Mouse (Mus musculus) intestine, embryonic 16.5 days (tissue): ENCODE measurements around the gene Cfap61. TPM values are rescaled to one million over a fixed set of nuclear protein-coding genes. Genes with fewer than 3 reads are reported as not detected.
A peak's percentile ranks its signal among the peaks of the same experiment; 100 is the strongest.

Source experiments
- ATAC-seq: fragments of 200-750 bp; cut with Nextera tagmentation; 2 replicates; pipeline ENCODE4 v1.8.0; 2017; ENCODE audit warnings: moderate TSS enrichment, moderate library complexity
- H3K27ac ChIP-seq: fragments of 300-500 bp; sonication (generic); 2 replicates; pipeline ENCODE4 v1.5.1; 2014; ENCODE audit warnings: mild to moderate bottlenecking, low read length
- H3K27me3 ChIP-seq: fragments of 300-500 bp; sonication (generic); replicated peaks from 2 replicates; pipeline ENCODE4 v1.6.1; 2014; ENCODE audit warnings: low read length, control low read depth, mixed read lengths; ENCODE audit not compliant: control insufficient read depth, insufficient read depth
- H3K36me3 ChIP-seq: fragments of 300-500 bp; sonication (generic); 2 replicates; pipeline ENCODE4 v1.6.1; 2014; ENCODE audit warnings: low read length, control low read depth; ENCODE audit not compliant: control insufficient read depth, insufficient read depth
- H3K4me1 ChIP-seq: fragments of 300-500 bp; sonication (generic); 2 replicates; pipeline ENCODE4 v1.6.1; 2014; ENCODE audit warnings: low read length, control low read depth, mixed read lengths; ENCODE audit not compliant: control insufficient read depth, insufficient read depth
- H3K4me2 ChIP-seq: fragments of 300-500 bp; sonication (generic); 2 replicates; pipeline ENCODE4 v1.6.1; 2014; ENCODE audit warnings: low read depth, low read length, control low read depth
- H3K4me3 ChIP-seq: fragments of 300-500 bp; sonication (generic); 2 replicates; pipeline ENCODE4 v1.5.1; 2014; ENCODE audit warnings: mild to moderate bottlenecking, low read length
- H3K9ac ChIP-seq: fragments of 300-500 bp; sonication (generic); 2 replicates; pipeline ENCODE4 v1.6.1; 2014; ENCODE audit warnings: low read depth, low read length
- H3K9me3 ChIP-seq: fragments of 300-500 bp; sonication (generic); 2 replicates; pipeline ENCODE4 v1.6.1; 2016; ENCODE audit warnings: low read length, control low read depth; ENCODE audit not compliant: control insufficient read depth
- WGBS: fragments of 180-500 bp; shearing (Covaris S2); extraction: QIAGEN DNeasy Blood & Tissue Kit; methylation state at CpG from one replicate; pipeline ENCODE4 v1.1.7; 2014; 5-methylcytosine and 5-hydroxymethylcytosine counted together
- polyA plus RNA-seq: library from polyadenylated mRNA; unstranded; fragments of >200 nt; fragmentation: Nextera tagmentation; extraction: Ambion mirVana; gene quantifications from 2 replicates; pipeline ENCODE4 v1.2.1, GENCODE M21; 2015

The Cfap61 gene
- polyA plus RNA-seq, 1 experiment from 2014 or later = 0.51 TPM

DNA sequence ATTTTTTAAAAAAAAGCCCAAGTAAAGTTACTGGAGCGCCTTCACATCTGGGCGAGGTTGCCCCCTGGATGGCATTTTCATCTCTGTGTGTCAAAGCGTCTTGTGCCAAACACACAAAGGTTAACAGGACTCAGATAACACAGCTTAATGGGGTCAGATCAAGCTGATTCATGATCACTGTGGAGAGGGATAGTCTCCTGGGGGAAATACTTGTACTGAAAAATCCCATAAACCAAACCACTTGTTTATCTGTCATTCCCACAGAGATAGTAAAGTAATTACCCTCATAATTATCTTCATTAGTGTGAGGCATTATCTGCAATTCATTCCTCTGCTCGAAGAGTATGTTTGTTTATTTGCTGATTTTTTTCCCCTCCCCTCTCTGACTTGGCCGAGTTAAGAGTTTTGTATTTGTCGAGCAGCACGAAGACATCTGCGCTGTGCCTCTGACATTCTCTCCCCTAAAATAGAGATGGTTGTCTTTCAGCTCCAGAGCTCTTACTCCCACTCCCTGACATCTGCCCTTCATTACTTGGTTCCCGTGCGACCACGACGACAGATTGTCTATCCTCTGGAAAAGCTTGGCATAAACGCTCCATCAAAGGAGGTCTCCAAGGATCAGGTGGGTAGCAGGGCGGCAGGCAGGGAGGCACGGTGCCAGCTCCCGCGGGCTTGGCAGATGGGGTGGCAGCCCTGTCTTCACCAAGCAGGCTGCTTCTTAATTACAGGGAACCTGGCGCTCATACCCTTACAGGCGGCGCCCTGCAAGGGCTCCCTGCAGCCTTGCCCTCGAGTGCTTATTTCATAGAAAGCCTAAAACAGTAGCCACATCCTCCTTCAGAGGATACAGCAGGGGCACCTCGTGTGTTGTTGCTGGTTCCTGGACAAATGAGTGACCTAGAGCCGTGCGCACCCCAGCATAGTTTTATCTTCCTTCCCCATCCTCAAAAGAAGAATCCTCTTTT lies 110.6 kb downstream of the Cfap61 start:
- no peaks in the 10 kb centered on the region for H3K9me3 ChIP-seq
- ATAC-seq = no peak
- H3K4me2 ChIP-seq = no peak overlapping the region

DNA sequence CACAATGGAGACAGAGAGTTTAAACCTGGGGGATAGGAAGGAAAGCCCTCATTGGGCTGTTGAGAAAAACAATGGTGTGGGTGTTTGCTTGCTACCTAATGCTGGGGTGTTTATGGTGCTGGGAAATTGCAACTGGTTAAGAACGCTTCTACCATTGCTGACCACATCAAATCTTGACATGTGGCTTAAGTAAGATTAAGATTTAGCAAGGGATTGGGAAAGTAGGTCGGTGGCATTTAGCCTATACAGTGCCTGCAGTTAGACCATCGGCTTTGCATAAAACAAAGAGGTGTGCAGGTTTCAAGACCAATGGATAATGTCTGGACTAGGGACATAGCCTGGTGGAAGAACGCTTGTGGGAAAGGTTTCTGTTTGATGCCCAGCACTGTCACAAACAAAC lies 113.1 kb downstream of the Cfap61 start:
- no peak overlapping the region for H3K27ac ChIP-seq
- no peak overlapping the region for H3K9ac ChIP-seq
- no peak overlapping the region for H3K4me2 ChIP-seq
- no peak overlapping the region for H3K4me3 ChIP-seq
- no peaks in the 10 kb centered on the region for H3K36me3 ChIP-seq
- 81% methylated on average over 4 of the region's 4 CpGs for WGBS
- no peak for ATAC-seq
- 0 out of 2 replicates have a peak, but pooled peaks cover 3% of the 10 kb centered on the region for H3K4me1 ChIP-seq
- H3K27me3 ChIP-seq = no peaks in the 10 kb centered on the region
- H3K9me3 ChIP-seq = no peaks in the 10 kb centered on the region

More for the DNA sequence above, 110.6 kb downstream of the Cfap61 start:
- 43% methylated on average over 24 of the region's 24 CpGs for WGBS
- Histone ChIP-seq H3K36me3 (no peaks in the 10 kb centered on the region), H3K9ac (no peak overlapping the region), H3K27ac (no peak overlapping the region), H3K27me3 (no peaks in the 10 kb centered on the region), H3K4me1 (0 out of 2 replicates have a peak, but pooled peaks cover 3% of the 10 kb centered on the region), H3K4me3 (no peak overlapping the region)

DNA sequence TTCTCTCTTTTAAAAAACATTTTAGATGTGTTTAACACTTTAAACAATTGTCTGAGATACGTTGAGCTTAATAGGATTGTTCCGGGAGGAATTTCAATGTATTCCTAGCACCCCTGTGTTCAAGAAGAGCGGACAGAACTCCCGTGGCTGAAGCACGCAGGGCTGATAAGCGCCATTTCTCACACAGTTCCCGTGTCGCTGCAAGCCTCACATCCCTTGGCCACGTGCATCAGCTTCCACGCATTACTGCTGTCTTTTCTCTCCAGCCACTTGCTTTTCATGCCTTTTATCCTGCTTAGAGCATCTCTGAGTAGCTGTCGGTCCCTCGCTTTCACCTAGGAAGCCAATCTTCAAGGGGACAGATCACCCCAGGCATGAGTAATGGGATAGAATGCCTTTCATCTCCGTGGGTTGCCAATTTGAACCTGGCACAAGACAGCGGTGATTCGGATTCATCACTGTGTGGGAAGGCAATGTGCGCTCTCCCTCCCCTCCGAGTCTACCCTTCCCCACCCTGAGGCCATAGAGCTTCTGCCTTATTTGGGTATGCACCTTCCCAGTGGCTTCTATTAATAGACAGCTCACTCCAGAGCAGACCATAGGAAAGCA lies 113.7 kb downstream of the Cfap61 start:
- Histone ChIP-seq H3K27me3 (no peaks in the 10 kb centered on the region), H3K36me3 (no peaks in the 10 kb centered on the region), H3K9me3 (no peaks in the 10 kb centered on the region), H3K9ac (no peak overlapping the region), H3K4me2 (no peak overlapping the region), H3K4me1 (0 out of 2 replicates have a peak, but pooled peaks cover 3% of the 10 kb centered on the region), H3K27ac (no peak overlapping the region), H3K4me3 (no peak overlapping the region)
- 75% methylated on average over 17 of the region's 17 CpGs for WGBS
- ATAC-seq = no peak

DNA sequence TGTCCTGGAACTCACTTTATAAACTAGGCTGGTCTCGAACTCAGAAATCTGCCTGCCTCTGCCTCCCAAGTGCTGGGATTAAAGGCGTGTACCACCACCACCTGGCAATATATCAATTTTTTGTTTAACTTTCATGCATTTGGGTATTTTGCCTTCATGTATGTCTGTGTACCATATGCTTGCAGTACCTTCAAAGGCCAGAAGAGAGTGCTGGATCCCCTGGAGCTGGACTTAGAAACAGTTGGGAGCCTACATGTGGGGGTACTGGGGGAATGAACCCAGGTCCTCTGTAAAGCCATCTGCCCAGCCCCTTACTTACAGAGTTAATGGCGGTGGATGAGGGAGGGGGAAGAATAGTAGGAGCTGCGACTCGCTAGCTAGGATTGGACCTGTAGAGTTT lies 114.8 kb downstream of the Cfap61 start:
- 73% methylated on average over 5 of the region's 5 CpGs for WGBS
- no peak overlapping the region for H3K27ac ChIP-seq
- no peak overlapping the region for H3K4me2 ChIP-seq
- H3K27me3 ChIP-seq = no peaks in the 10 kb centered on the region
- H3K36me3 ChIP-seq = no peaks in the 10 kb centered on the region
- no peak overlapping the region for H3K9ac ChIP-seq
- H3K4me3 ChIP-seq = no peak overlapping the region
- no peak for ATAC-seq
- H3K9me3 ChIP-seq = no peaks in the 10 kb centered on the region
- H3K4me1 ChIP-seq = 0 out of 2 replicates have a peak, but pooled peaks cover 3% of the 10 kb centered on the region

DNA sequence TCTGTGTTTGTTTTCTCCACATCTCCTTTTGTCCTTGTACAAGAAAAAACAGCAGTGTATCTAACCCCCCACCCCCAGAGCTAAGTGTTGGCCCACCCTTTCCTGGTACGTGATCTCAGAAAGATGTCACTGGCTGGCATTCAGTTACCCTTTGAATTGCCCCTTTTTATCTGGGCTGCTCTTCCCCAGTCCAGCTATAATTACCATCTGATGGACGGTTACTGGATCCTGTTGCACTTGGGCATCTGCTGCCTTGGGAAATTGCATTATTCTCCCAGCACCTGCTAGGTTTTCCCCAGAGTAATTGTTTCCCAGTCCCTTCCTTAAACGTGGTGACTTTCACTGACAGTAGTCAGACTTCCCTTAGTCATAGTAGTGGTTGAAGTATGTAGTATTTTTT lies 115.5 kb downstream of the Cfap61 start:
- ATAC-seq = no peak
- 40% methylated on average over 3 of the region's 3 CpGs for WGBS
- no peak overlapping the region for H3K9ac ChIP-seq

DNA sequence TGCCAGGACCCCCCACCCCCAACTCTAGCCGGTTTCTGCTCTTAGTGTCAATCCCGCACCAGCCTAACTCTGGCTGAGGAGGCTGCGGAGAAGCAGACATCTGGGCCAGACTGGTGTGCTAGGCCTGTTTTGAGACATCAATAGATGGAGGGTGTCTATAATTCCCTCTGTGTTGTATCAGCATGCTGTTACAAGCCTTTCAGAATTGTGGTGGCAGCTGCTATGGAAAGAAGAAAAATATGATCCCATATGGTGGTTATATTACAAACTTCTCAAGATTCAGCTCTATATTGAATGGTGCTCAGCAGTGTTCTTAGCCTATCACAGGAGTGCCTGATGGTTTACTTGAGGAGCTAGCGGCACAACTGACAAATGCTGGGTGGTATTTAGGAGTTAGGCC lies 116.8 kb downstream of the Cfap61 start:
- Histone ChIP-seq H3K9me3 (no peaks in the 10 kb centered on the region), H3K36me3 (no peaks in the 10 kb centered on the region), H3K9ac (no peak overlapping the region), H3K4me2 (no peak overlapping the region), H3K27me3 (no peaks in the 10 kb centered on the region), H3K4me3 (no peak overlapping the region), H3K27ac (no peak overlapping the region), H3K4me1 (no peaks in the 10 kb centered on the region)
- ATAC-seq = no peak
- 88% methylated on average over 4 of the region's 4 CpGs for WGBS

More for the DNA sequence above, 115.5 kb downstream of the Cfap61 start:
- Histone ChIP-seq H3K27me3 (no peaks in the 10 kb centered on the region), H3K27ac (no peak overlapping the region), H3K4me3 (no peak overlapping the region), H3K9me3 (no peaks in the 10 kb centered on the region), H3K36me3 (no peaks in the 10 kb centered on the region), H3K4me1 (no peaks in the 10 kb centered on the region), H3K4me2 (no peak overlapping the region)

DNA sequence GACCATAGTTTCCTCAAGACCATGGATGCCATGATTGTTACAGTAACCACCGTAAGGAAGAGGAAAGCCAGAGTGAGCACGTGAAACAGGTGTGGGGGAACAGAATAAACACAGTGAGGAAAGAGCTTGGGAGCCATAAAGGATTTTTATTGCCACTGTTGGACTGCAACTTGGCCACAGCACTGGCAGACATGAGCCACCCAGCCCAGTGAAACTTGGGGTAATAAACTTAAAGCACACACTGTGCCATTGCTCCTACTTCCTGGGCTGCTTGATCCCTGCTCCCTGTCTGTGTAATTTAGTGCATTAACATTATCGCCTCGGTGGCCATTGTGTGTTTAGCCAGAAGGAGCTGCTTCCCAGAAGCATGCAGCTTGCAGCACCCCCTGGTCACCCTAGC lies 122.5 kb downstream of the Cfap61 start:
- Histone ChIP-seq H3K9me3 (no peaks in the 10 kb centered on the region), H3K36me3 (no peaks in the 10 kb centered on the region), H3K4me3 (no peak overlapping the region), H3K27ac (0 out of 2 replicates have a peak overlapping the region, but pooled peaks have one; percentile 25), H3K4me2 (no peak overlapping the region), H3K9ac (no peak overlapping the region), H3K27me3 (no peaks in the 10 kb centered on the region), H3K4me1 (0 out of 2 replicates have a peak, but pooled peaks cover 4% of the 10 kb centered on the region)
- ATAC-seq = peak; percentile 94
- 36% methylated on average over 4 of the region's 4 CpGs for WGBS

DNA sequence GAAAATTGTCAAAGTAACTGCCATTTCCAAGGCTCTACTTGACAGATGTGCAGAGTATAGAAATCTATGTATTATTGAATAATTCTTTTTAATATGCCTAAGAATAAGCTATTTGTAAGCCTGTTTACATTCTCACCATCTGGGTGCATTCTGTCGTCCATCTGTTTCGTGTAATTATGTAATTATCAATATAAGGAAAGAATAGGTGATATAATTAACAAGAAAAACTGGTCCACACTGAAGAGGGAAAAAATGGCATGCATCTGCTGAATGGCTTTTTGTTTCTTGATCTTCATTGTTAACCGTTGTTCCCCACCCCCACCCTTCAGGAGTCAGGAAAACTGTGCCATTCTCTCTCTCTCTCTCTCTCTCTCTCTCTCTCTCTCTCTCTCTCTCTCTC lies 124.2 kb downstream of the Cfap61 start:
- Histone ChIP-seq H3K4me2 (no peak overlapping the region), H3K27me3 (no peaks in the 10 kb centered on the region), H3K9ac (no peak overlapping the region), H3K27ac (no peak overlapping the region), H3K36me3 (no peaks in the 10 kb centered on the region), H3K4me1 (0 out of 2 replicates have a peak, but pooled peaks cover 4% of the 10 kb centered on the region), H3K4me3 (no peak overlapping the region), H3K9me3 (no peaks in the 10 kb centered on the region)
- 62% methylated on average over 3 of the region's 3 CpGs for WGBS
- no peak for ATAC-seq
